Mouse (Mus musculus) heart, adult 11 months (tissue): ENCODE measurements around the gene B4galnt3.
"Not testable (repeated sequence)": the region's sequence is repeated elsewhere in the genome, so short reads cannot be mapped to it uniquely, and the experiment has no call there.

Experiments used
- DNase-seq: peaks from one replicate; pipeline ENCODE4 v3.0.0; 2022

Gene B4galnt3

DNA sequence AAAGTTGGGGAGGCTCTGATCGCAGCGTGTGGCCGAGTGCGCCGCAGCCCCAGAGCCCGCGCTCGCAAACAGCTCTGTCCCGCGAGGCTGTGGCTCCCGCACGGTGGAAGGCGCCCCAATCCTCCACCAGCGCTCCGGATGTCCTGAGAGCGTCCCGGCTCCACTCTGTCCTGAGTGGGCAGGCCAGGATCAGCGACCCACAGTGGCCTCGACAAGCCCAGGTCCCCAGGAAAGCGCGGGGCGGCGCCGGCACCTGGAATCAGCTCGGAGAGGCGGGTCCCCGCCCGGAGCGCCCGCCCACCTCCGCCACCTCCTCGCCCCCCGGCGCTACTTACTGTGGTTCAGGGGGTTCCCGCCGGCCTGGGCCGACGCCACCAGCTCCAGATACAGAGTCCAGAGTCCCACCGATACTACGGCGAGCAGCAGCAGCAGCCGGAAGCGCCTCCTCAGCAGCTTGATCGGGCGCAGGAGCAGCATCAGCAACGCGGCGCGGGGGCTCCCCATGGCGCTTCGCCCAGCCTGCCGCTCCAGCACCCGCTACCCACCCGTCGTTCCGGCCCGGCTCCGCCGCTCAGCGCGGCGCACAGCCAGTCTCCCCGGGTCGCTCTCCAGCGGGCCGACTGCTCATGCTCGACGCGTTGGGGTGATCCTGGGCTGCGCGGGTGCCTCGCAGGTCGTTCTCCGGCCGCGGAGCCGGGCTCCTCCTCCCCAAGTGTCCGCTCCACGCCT, at the start of gene B4galnt3, which contains the start of gene D330020A13Rik:
Gene B4galnt3 (minus strand): TSS at position 504 of the 729 bp plus-strand sequence.
Gene D330020A13Rik (plus strand): TSS at position 309 of the 729 bp plus-strand sequence.
- DNase-seq, result no peak

DNA sequence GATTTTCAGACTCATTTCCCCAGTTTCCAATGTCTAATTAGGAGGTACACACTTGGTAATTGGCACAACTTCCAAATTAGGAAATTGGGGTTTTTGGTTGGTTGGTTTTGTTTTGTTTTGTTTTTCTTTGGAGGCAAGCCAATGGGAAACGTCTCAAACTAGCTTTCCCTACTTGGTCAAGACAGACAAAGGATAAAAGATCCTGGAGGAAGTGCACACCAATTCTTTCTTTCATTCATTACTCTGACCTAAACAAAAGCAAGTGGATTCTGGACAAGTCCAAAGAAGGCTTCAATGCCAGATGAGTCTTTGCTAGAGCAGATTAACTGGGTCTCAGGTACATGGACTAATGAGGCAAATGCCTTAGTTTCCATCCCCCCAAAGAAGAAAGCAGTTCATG, 49.6 kb upstream of the B4galnt3 start:
- no peak for DNase-seq

DNA sequence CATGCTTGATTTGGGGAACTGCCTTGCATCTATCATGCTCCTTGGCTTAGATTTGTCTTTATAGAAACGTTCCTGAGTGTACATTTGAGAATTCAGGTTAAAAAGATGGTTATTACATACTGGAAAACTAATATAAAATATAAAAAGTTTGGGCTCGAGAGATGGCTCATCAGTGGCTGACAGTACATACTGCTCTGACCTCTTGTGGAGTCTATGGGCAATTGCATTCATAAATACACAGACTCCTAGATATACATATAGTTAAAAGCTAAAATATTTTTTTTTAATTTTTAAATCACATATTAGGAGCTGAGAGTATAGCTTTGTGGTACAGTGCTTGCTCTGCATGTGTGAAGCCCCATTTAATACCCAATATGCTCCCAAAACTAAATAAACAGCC, 38.0 kb upstream of the B4galnt3 start:
- DNase-seq, result no peak

DNA sequence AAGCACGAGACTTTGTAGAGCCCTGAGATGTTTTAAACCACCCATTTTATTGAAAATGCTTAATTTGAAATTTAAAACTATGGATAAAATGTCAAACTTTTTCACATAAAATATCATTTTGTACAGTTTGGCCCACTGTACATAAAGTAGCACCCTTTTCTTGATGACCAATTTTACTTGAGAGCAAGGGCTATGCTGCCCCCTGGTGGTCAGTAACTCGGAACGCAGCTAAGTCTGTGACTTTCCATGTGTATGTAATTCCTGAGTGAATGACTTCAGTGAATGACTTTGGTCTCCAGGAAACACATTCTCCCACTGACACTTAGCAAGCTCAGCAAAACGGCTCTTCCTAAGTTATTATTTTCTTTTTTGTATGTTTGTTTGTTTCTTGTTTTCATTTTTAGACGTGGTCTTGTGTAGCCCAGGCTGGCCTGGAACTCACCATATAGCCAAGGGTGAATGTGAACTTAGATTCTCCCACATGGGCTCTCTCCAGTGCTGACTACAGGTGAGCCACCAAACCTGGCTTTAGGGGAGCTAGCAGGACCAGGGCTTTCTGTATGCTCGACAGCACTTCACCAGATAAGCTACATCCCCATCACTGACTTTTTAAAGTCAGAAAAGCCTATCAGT, 30.1 kb upstream of the B4galnt3 start:
- no peak for DNase-seq

DNA sequence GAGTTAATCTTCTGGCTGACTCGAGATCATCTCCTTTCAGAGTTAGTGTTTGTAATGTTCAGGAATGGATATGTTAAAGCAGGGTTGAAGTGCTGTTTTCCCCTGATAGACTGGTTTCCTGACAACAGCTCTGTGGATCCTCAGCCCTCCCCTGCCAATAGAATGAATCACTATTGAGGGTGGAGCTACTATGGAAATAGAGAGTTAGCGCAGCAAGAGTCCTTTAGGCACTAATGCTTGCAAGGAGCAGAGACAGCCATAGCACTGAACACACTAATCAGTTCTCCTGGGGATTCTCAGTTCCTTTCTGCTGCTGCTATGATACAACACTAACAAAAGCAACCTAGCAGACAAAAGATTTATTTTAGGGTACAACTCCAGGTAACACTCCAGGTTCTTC, 26.0 kb upstream of the B4galnt3 start:
- no peak for DNase-seq

DNA sequence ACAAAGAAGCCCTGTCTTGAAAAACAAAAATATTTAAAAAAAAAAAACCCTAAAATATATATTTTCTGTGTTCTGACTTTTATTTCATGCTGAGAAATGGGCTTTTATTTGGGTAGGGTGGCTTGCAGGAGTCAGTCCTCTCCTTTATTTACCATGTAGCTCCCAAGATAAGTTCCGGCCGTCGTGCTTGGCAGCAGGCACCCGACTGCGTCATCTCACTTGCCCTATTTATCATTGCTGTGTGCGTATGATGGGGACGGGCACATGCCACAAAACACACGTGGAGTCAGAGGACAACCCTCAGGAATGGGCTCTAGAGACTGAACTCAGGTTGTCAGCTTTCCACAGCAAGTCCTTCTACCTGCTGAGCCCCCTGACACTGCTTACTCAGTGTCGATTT, 24.8 kb upstream of the B4galnt3 start:
- DNase-seq, result no peak

DNA sequence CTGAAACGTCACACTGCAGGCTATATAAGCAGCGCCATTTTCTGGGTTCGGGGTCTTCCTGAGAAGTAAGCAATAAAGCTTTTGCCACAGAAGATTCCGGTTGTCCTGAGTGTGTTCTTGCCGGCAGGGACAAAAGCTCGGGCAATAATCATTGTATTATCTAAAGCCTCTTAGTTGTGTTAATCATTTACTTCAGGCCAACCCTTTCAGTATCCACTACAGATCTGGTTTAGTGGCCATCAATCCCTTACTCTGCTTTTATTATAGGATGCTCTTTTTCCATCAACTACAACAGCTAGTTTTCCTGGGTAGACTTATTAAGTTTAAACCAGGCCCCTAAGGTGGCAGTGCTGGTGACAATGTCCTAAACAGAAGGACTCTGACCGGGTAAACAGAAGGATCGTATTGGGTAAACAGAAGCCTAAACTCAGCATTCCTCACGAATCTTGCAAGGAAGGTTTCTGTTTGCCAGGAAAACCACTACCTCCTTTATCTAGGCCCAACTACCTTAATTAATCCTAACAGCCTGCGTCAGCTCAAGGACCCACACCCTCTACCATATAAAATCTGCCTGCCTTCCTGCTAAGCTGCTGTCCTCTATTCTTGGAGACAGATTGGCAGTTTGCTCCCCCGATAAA, 24.1 kb upstream of the B4galnt3 start:
- no peak for DNase-seq

DNA sequence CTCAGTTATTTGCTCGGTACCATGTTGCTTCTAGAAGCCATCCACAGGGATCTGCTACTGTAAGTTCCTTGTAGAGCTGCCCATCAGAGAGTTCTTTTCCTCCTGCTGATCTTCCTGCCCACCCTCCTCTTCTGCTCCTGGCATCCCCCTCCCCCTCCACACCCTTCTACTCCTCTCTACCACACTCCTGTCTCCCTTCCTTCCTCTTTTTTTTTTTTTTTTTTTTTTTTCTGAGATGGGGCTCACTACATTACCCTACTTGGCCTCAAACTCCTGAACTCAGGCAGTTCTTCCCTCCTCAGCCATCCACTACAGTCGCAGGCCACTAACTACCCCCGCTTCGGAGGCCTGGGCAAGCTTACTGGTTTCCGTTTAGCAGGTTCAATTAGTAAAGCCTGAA, 18.1 kb upstream of the B4galnt3 start:
- no peak for DNase-seq

DNA sequence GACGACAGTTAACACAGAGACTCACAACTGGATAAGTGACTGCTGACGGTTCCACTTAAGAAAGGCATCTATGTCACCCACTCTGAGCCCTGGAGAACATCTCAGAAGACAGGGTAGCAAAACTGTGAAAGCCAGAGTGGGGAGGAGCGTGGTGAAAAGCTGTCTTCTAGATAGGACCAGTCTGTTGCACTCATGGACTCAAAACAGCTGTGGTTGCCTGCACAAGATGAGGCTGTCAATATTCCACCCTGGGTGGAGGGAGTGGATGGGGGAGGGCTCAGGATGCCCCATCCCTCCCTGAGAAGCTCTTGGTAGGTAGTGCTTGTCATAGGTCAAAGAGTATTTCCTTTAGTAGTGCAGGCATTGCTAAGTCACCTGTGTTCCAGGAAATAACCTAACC, 15.4 kb upstream of the B4galnt3 start:
- no peak for DNase-seq

DNA sequence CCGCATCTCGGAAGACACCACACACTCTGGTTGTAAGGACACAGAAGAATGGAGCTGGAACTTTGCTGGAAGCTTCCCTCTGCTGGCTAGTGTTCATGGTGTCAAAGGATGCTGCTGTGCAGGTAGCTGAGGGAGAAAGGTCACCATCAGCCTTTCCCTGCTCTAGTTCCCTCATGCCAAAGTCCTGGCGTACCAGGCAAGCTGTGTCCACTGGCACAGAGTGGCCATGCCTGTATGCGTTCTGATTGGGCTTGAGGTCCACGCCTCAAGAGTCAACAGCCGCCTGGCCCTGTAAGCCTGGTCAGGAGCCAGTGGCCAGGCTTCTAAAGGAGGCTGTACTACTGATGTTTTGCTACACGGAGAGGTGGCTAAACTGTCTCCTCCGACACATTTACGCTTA, 15.0 kb upstream of the B4galnt3 start:
- DNase-seq, result peak; percentile 90

DNA sequence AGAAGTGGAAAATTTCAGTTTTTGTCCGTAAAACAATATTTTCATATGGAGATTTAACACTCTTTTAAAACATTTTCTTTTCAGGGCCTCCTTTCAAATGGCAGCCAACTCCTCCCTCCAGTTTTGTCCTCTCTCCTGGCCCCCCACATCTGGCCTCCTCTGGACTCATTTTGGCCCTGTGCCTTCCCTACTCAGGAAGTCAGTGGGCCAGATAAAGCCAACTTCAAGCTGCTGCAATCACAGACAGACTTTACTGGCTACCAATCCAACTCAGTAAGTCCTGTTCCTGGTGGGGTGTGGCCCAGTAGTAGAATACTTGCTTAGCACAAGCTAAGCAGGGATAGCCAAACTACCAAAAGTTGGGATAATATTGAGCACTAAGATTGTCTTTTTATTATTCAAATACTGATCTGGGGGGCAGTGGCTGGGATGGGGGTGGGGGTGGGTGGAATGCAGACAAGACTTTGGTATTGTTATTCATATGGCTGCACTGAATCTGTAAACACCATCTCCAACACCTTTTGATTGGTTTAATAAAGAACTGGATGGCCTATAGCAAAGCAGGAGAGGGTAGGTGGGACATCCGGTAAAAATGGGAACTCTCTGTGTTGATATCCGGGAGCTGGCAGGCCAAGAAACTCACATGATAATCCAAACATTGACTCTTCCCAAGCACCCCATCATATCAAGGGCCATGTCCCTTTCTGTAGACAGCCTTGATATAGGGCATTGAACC, 12.7 kb upstream of the B4galnt3 start:
- DNase-seq, result peak; percentile 88

DNA sequence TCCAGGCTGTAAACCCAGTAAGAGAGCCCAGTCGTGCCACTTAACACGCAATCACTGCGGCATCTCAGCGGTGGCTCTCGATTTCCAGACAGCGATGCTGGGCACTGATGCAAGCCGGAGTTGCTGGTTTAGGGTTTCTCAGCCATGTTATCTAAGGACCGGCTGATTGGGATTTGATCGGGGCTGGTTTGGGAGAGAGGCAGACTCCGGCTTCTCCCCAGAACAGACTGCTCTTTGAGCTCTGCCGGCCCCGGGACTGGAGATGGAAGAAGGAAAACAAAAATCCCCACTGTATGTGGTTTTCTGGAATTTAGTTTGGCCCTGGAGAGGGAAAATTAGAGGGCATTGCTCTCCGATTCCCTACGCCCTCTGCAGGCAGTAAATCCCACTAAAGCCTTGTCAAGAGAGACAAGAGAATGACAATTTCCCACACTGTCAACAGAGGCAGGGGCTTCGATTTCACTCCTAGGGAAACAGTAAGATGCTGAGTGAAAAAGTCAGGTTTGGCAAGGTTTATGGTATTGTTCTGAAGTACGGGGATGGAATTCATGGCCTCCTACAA, 8.5 kb upstream of the B4galnt3 start:
- peak; percentile 86 for DNase-seq

DNA sequence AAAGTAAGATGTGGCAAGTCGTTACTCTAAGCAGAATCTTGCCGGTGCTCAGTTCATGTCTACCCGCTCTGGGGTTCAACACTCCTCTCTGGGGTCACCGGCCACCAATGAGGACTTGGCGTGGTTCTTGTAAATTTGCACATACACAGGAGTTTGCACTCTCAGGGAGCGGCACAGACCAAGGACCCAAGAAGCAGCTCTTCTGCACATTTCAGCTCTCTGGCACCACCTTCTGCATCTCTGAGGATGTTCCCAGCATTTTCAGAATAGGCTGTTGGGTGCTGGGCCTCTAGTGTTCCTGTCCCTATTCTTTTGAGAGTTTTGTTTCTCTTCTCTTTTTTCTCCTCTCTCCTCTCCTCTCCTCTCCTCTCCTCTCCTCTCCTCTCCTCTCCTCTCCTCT, 6.8 kb upstream of the B4galnt3 start:
- no peak for DNase-seq

DNA sequence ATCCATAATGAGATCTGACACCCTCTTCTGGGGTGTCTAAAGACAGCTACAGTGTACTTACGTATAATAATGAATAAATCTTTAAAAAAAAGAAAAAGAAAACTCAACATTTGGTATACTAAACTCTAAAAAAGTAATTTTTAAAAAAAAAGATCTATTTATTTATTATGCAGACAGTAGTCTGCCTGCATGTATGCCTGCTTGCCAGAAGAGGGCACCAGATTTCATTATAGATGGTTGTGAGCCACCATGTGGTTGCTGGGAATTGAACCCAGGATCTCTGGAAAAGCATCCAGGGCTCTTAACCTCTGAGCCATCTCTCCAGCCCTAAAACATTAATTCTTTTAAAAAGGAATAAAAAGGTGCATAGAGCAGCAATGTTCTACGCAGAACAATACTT, 2.2 kb upstream of the B4galnt3 start:
- not testable (repeated sequence) for DNase-seq

DNA sequence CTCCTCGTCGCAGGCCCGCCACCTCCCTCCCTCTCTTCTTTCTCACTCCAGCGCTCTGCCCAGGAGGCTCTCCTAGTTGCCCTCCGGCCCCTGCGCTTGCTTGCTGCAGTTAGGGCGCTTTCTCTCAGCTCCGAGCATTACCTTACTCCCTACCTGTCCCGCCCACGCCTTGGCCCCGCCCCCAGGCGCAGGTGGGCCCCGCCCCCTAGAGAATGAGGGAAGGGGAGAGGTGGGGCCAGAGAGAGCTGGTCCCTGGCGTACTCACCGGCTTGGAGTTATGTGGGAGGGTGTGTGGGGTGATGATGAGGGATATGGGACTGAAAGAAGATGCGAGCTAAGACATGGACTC, 400 bp upstream of the B4galnt3 start:
- peak; percentile 90 for DNase-seq

DNA sequence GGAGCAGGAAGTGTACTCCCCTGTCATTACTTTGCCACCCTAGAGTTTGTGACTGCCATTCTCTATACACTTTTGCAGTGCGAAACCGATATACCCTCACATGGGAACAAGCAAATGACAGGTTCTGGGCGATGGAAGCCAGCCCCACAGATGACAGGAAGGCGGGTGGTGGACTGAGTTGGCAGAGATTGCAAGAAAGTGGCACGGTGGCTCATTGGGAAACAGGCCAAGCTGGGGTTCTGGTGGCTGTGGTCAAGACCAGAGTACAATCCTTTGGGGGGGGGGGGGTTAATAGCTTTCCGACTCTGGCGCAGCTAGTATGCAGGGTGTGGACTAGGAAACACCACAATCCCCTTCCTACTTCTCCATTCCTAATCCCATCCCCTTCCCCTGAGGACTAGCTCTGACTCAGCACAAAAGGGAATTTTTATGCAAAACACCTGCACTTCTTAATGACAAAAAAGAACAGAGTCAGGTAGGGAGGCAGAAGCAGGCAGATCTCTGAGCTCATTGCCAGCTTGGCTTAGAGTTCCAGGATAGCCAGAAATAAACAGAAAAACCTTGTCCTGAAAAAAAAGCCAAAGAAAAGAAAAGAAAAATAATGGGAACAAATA, 2.9 kb downstream of the B4galnt3 start:
- no peak for DNase-seq

DNA sequence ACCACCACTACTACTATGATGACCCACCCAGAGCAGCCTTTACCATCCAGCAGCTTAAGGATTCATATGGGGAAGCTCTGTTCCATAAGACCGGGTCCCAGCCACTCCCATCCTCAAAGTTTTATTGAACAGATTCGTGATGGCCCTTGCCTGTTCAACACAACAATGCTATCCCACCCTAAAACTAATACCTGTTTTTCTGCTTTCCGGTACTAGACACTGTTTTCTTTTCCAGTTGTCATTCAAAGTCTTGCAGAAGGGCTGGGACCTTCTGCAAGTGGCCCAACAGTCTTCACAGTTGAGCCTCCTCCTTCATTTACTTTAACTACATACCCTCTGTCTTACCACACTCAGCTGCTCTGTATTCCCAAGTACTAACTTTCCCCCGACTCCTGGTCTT, 4.9 kb downstream of the B4galnt3 start:
- DNase-seq, result no peak

DNA sequence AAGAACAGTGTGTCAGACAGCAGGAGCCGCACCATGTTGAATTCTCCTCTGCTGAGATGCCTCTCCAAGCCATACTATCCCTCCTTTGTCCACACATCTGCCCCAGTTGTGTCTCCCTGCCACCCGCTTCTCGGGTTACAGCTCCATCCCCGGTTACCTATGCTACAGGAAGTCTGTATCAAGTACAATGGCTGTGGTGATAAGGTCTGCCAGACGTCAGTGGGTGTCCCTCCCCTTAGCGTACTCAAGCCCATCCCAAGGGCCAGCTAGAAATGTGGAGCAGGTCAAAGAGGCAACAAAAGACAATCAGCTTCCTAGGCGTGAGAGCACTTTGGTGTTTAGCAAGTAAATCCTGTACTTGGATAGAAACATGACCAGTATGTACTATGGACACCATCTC, 5.8 kb downstream of the B4galnt3 start:
- no peak for DNase-seq

DNA sequence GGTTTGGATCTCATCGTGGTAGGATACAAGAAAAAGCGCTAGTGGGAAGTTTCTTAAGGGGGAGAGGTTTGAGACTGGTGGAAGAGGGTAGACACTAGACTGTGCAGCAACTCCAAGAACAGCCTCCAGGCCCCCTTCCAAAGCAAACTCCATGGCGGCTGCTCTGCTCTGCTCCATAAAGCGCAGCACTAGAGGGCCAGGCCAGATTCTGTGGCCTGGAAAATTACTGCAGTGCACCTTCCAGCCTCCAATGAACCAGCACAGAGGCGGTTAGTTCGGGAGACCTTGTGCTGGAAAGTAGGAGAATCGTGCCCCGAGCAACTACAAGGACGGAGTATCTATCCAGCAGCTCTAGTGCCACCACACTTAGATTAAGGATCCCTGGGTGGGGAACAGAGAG, 7.1 kb downstream of the B4galnt3 start:
- DNase-seq, result no peak

DNA sequence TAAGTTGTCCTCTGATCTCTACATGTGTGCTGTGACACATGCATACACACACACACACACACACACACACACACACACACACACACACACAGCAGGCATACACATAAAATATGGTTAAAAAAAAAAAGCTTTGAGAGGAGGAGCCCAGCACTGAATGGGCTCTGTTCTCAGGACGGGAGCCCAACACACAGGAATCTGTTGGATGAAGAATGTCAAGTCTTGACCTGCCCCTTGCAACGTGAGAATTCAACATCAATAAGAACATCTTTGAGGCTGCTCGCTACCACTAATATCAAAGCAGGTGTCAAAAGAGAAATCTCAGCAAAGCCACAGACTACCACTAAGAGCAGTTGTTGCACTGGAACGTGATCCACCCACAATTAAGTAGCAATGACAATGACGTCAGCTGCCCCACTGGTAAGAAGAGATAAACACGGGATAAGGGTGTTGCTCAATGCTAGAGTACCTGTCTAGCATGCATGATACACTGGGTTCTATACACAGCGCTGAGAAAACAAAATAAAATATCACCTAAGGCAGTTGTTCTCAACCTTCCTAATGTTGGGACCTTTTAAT, 17.4 kb downstream of the B4galnt3 start:
- DNase-seq, result no peak

DNA sequence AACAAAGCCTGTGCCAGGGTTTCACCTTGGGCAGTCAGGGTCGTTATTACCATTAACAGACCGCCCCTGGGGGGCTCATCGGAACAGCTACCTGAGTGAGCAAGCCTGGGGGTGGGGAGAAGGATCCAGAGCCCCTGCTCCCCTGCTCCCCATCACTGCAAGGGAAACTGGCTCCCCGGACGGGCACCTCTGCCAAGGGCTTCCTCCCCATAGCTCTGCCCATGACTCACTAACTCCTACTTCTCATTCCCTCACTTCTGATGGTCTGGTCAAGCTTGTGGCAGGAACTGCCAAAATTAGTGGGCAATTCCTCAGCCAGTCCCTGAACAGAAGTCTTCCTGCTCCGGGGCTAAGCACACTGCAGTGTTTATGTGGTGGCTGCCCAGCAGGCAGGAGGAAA, 19.1 kb downstream of the B4galnt3 start:
- DNase-seq, result peak; percentile 88

DNA sequence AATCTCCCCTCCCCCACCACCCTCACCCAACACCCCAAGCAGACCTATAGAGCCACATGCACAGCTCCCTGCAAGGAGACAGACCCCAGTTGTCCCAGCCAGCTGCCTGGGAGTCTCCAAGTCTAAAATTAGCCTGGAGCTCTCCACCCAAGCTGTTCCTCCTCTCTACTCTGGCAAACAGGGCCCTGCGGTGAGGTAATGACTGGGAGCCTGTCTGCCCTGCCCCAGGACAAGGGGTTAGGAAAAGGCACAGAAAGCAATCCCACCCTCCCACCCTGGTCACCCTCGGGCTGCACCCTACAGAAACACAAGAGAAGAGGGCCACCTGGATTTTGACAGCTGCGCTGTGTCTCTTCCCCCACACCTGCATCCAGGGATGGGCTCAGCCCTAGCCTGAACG, 19.5 kb downstream of the B4galnt3 start:
- DNase-seq, result peak; percentile 97
